ENCODE assay signal across 8 mouse cellular contexts in genomic region chr2:148677801-148678200, GRCm38 (mm10). TPM values are rescaled to one million over a fixed set of nuclear protein-coding genes. Genes with fewer than 3 reads are reported as not detected.
DNase-seq lines count a peak whose midpoint lies in the region; ATAC-seq and TF ChIP-seq lines count a peak whose summit lies in the region.

No protein-coding gene starts in this region.

- H3K9ac ChIP-seq in intestine, embryonic 14.5 days (ENCODE audit: low read length): peak overlapping the region; percentile 22; the same call in 1 of the 2 replicates

- intact Hi-C loops in gastrocnemius, adult 2 months (cut with DNase I): no loop called here
- intact Hi-C loops in left cerebral cortex, adult 2 months (cut with DNase I): no loop called here

- H3K27ac ChIP-seq in gastrocnemius, adult 2 months: peak overlapping the region; percentile 99
- peak overlapping the region; percentile 44; the same call in 1 of the 2 replicates for H3K27ac ChIP-seq in intestine, embryonic 14.5 days (ENCODE audit: low read depth)
- H3K27ac ChIP-seq in left cerebral cortex, adult 2 months: peak overlapping the region; percentile 79

- WGBS in intestine, embryonic 14.5 days: 12% methylated on average over 26 of the region's 26 CpGs

- DNase-seq in adrenal gland, adult 18-20 months (ENCODE audit: low spot score in 2 of 2): peak; percentile 52
- peak; percentile 70 to 83 for DNase-seq in cerebellum, postnatal 4 days (ENCODE audit: low spot score in 2 of 2)
- peak; percentile 69 for DNase-seq in gastrocnemius, adult 2 months
- DNase-seq in intestine, embryonic 14.5 days (ENCODE audit: low spot score): peak; percentile 89
- peak; percentile 77 to 79 for DNase-seq in left cerebral cortex, adult 2 months (ENCODE audit: extremely low spot score in 1 of 2, low spot score in 2 of 2)
- peak; percentile 59 to 71 for DNase-seq in lung, postnatal 4 days
- peak; percentile 79 for DNase-seq in right cerebral cortex, postnatal 36 days (ENCODE audit: low spot score in 2 of 2)
- DNase-seq in T-cell, adult 2 months (ENCODE audit: low spot score): no peak

- peak overlapping the region; percentile 52 for H3K4me3 ChIP-seq in gastrocnemius, adult 2 months
- peak overlapping the region; percentile 25 for H3K4me3 ChIP-seq in intestine, embryonic 14.5 days (ENCODE audit: low read depth, low read length)
- peak overlapping the region; percentile 41 for H3K4me3 ChIP-seq in left cerebral cortex, adult 2 months

- no peak for TF ChIP-seq CTCF in gastrocnemius, adult 2 months (IDR thresholded peaks at IDR 0.05)
- no peak for TF ChIP-seq CTCF in left cerebral cortex, adult 2 months (IDR thresholded peaks at IDR 0.05)

- H3K27me3 ChIP-seq in intestine, embryonic 14.5 days (replicated peaks; ENCODE audit: control insufficient read depth, insufficient read depth, low read length): no peaks in the 10 kb centered on the region

- H3K4me1 ChIP-seq in intestine, embryonic 14.5 days (replicated peaks; ENCODE audit: control insufficient read depth, insufficient read depth, low read length): peaks cover 38% of the 10 kb centered on the region

- no peaks in the 10 kb centered on the region for H3K9me3 ChIP-seq in intestine, embryonic 14.5 days (ENCODE audit: control insufficient read depth, low read length)

- 0 out of 2 replicates have a peak, but pooled peaks have one; percentile 3 for ATAC-seq in intestine, embryonic 14.5 days (replicated peaks; ENCODE audit: low FRiP score, low TSS enrichment, low read depth)

- peaks cover 28% of the 10 kb centered on the region for H3K36me3 ChIP-seq in intestine, embryonic 14.5 days (ENCODE audit: control insufficient read depth, insufficient read depth, low read length)

- H3K4me2 ChIP-seq in intestine, embryonic 14.5 days (ENCODE audit: low read length): peak overlapping the region; percentile 41

RNA-seq across cellular contexts. Expression of gene Gzf1, which starts 3.0 kb away (rescaled TPM):
- total RNA-seq in adrenal gland, adult 18-20 months (2021): 10 to 100 TPM; 29.7 to 30.4 TPM
- 10 to 100 TPM; 18.9 to 26.3 TPM for total RNA-seq in gastrocnemius, adult 2 months (2021)
- polyA plus RNA-seq in intestine, embryonic 14.5 days (2014; fragmentation: Nextera tagmentation; extraction: Ambion mirVana): 17.9 and 21.6 TPM in 2 replicates
- total RNA-seq in left cerebral cortex, adult 2 months (2021): 10 to 100 TPM; 29.0 to 30.0 TPM

RNA-seq across cellular contexts. Expression of gene Nxt1, which starts 5.4 kb away (rescaled TPM):
- 10 to 100 TPM; 17.9 TPM for total RNA-seq in adrenal gland, adult 18-20 months (2021)
- 1 to 10 TPM; 6.6 to 7.7 TPM for total RNA-seq in gastrocnemius, adult 2 months (2021)
- polyA plus RNA-seq in intestine, embryonic 14.5 days (2014; fragmentation: Nextera tagmentation; extraction: Ambion mirVana): 88.9 and 104 TPM in 2 replicates
- total RNA-seq in left cerebral cortex, adult 2 months (2021): 10 to 100 TPM; 11.7 to 12.0 TPM

RNA-seq across cellular contexts. Expression of gene Napb, which starts 54.5 kb away (rescaled TPM):
- total RNA-seq in adrenal gland, adult 18-20 months (2021): 1 to 10 TPM; 5.6 to 6.0 TPM
- 1 to 10 TPM; 4.3 to 6.2 TPM for total RNA-seq in gastrocnemius, adult 2 months (2021)
- polyA plus RNA-seq in intestine, embryonic 14.5 days (2014; fragmentation: Nextera tagmentation; extraction: Ambion mirVana): 5.5 and 7.6 TPM in 2 replicates
- 100 to 1,000 TPM; 343 to 352 TPM for total RNA-seq in left cerebral cortex, adult 2 months (2021)

Comparison
In these comparisons a context has a peak if more than half of its experiments do, and no peak if none do; other contexts are left out.
1. H3K27ac ChIP-seq: peak in every context shown above with its lines; median percentile 99 in gastrocnemius, adult 2 months; 79 in left cerebral cortex, adult 2 months; 44 in intestine, embryonic 14.5 days.
2. RNA of gene Napb, which starts 54.5 kb away (total RNA-seq): 343 to 352 TPM in left cerebral cortex, adult 2 months; 4.3 to 6.2 TPM in gastrocnemius, adult 2 months and 5.6 to 6.0 TPM in adrenal gland, adult 18-20 months; every median in the first group is over 10 times any median in the second.
3. Peak in every context shown above with its lines, with median percentiles within 50 percentile points of each other: H3K4me3 ChIP-seq.